Mouse (Mus musculus) midbrain, embryonic 14.5 days (tissue): ENCODE data around the gene Lpcat3. TPM values are rescaled to one million over a fixed set of nuclear protein-coding genes. Genes with fewer than 3 reads are reported as not detected.
"Not testable (repeated sequence)": the region's sequence is repeated elsewhere in the genome, so short reads cannot be mapped to it uniquely, and the experiment has no call there.

Source experiments
- ATAC-seq: fragments of 200-750 bp; cut with Nextera tagmentation; 2 replicates; pipeline ENCODE4 v1.8.0; 2017; ENCODE audit warnings: moderate number of reproducible peaks, moderate library complexity; ENCODE audit not compliant: low FRiP score, low TSS enrichment
- DNase-seq: peaks from one replicate; pipeline ENCODE4 v3.0.0-alpha.2; 2015
- H3K27ac ChIP-seq: fragments of 300-500 bp; sonication (generic); replicated peaks from 2 replicates; pipeline ENCODE4 v1.5.1; 2014; ENCODE audit warnings: mild to moderate bottlenecking, low read depth, low read length, moderate library complexity
- H3K27me3 ChIP-seq: fragments of 300-500 bp; sonication (generic); 2 replicates; pipeline ENCODE4 v1.6.1; 2014; ENCODE audit warnings: low read length, control low read depth, mixed read lengths; ENCODE audit not compliant: control insufficient read depth, insufficient read depth
- H3K36me3 ChIP-seq: fragments of 300-500 bp; sonication (generic); 2 replicates; pipeline ENCODE4 v1.6.1; 2014; ENCODE audit warnings: low read length, control low read depth; ENCODE audit not compliant: control insufficient read depth, insufficient read depth
- H3K4me1 ChIP-seq: fragments of 300-500 bp; sonication (generic); 2 replicates; pipeline ENCODE4 v1.6.1; 2014; ENCODE audit warnings: mild to moderate bottlenecking, antibody characterized with exemption, low read length, control low read depth; ENCODE audit not compliant: control insufficient read depth, insufficient read depth
- H3K4me2 ChIP-seq: fragments of 300-500 bp; sonication (generic); 2 replicates; pipeline ENCODE4 v1.6.1; 2014; ENCODE audit warnings: mild to moderate bottlenecking, low read length, moderate library complexity
- H3K4me3 ChIP-seq: fragments of 300-500 bp; sonication (generic); replicated peaks from 2 replicates; pipeline ENCODE4 v1.5.1; 2014; ENCODE audit warnings: low read depth, low read length
- H3K9ac ChIP-seq: fragments of 300-500 bp; sonication (generic); replicated peaks from 2 replicates; pipeline ENCODE4 v1.6.1; 2014; ENCODE audit warnings: mild to moderate bottlenecking, low read length, moderate library complexity
- H3K9me3 ChIP-seq: fragments of 300-500 bp; sonication (generic); 2 replicates; pipeline ENCODE4 v1.6.1; 2016; ENCODE audit warnings: low read length, control low read depth, mixed read lengths; ENCODE audit not compliant: control insufficient read depth
- WGBS: fragments of 180-500 bp; shearing (Covaris S2); extraction: QIAGEN DNeasy Blood & Tissue Kit; methylation state at CpG from one replicate; pipeline ENCODE4 v1.1.7; 2014; 5-methylcytosine and 5-hydroxymethylcytosine counted together
- polyA plus RNA-seq: library from polyadenylated mRNA; unstranded; fragments of >200 nt; fragmentation: Nextera tagmentation; extraction: Ambion mirVana; gene quantifications from 2 replicates; pipeline ENCODE4 v1.2.1, GENCODE M21; 2014

Lpcat3 gene
- 31.9 and 34.6 TPM in 2 replicates for polyA plus RNA-seq

GRCm38 (mm10) chr6:124662477-124663423 is at the start of gene Lpcat3:
TSS of gene Lpcat3 (plus strand) at chr6:124663027.
- Histone ChIP-seq H3K27ac (peak within 1 kb of the TSS; percentile 72), H3K27me3 (no peaks in the 10 kb centered on the region), H3K4me1 (no peaks in the 10 kb centered on the region), H3K9me3 (no peaks in the 10 kb centered on the region), H3K9ac (peak within 1 kb of the TSS; percentile 68), H3K36me3 (no peaks in the 10 kb centered on the region), H3K4me2 (peak within 1 kb of the TSS; percentile 67), H3K4me3 (peak within 1 kb of the TSS; percentile 63)
- under 1% methylated on average over 76 of the region's 87 CpGs for WGBS
- DNase-seq (peak; percentile 98), ATAC-seq (peak; percentile 97)

DNA sequence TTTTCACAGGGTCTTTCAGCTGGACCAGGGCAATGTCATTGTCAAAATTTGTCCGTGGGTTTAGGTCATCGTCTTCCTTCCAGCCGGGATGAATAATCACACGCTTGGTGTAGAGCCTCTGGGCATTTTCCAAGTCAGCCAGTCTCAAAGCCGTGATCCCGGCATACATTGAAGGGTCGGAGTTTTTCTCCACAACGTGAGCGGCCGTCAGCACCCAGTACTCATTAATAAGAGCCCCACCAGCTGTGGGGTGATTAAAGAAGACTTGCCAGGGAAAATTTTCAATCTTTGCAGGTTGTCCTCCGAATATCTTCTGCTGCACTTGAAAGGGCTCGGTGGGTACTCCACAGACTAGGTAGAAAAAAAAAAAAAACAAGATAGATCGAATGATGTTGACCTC is 37.2 kb upstream of the Lpcat3 start:
- ATAC-seq (no peak), DNase-seq (no peak)
- H3K36me3 ChIP-seq: no peaks in the 10 kb centered on the region
- H3K4me1 ChIP-seq: no peaks in the 10 kb centered on the region
- no peaks in the 10 kb centered on the region for H3K9me3 ChIP-seq
- H3K27me3 ChIP-seq: no peaks in the 10 kb centered on the region
- H3K9ac ChIP-seq: no peak overlapping the region
- H3K4me2 ChIP-seq: no peak overlapping the region
- WGBS: 91% methylated on average over 13 of the region's 13 CpGs
- H3K4me3 ChIP-seq: no peak overlapping the region
- H3K27ac ChIP-seq: no peak overlapping the region

DNA sequence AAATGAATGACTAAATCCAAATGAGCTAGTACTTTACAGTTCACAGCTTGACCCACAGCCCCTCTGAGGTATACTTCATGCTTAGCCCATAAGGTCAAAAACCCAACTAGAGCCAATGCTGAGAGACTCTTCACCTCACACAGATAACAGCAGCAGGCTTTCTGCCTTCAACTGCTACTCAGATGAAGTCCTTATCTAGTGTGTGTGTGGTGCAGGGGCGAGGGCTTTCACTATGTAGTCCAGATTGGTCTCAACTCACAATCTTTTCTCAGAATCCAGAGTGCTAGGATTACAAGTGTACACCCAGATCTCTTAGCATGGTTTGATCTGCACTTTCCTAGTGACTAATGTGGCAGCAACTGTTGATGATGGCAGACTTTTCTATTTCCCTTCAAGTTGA is 36.6 kb upstream of the Lpcat3 start:
- not testable (repeated sequence) for H3K4me3 ChIP-seq, H3K4me2 ChIP-seq, H3K9me3 ChIP-seq, H3K4me1 ChIP-seq, H3K27me3 ChIP-seq, ATAC-seq, H3K27ac ChIP-seq, H3K9ac ChIP-seq, H3K36me3 ChIP-seq, DNase-seq
- WGBS: 35% methylated on average over 1 of the region's 1 CpGs

- Histone ChIP-seq H3K4me1 (no peaks in the 10 kb centered on the region), H3K4me3 (no peak overlapping the region), H3K4me2 (no peak overlapping the region), H3K27ac (no peak overlapping the region), H3K9ac (no peak overlapping the region), H3K9me3 (no peaks in the 10 kb centered on the region), H3K27me3 (no peaks in the 10 kb centered on the region), H3K36me3 (no peaks in the 10 kb centered on the region)
- 82% methylated on average over 4 of the region's 4 CpGs for WGBS
- ATAC-seq: no peak
- no peak for DNase-seq
Measured at GRCm38 (mm10) chr6:124630763-124631162, 32.1 kb upstream of the Lpcat3 start.

- 93% methylated on average over 2 of the region's 2 CpGs for WGBS
- H3K36me3 ChIP-seq, DNase-seq, ATAC-seq, H3K27ac ChIP-seq, H3K4me3 ChIP-seq, H3K9me3 ChIP-seq, H3K4me2 ChIP-seq, H3K9ac ChIP-seq, H3K4me1 ChIP-seq, H3K27me3 ChIP-seq: not testable (repeated sequence)
Measured at GRCm38 (mm10) chr6:124635985-124636384, 26.8 kb upstream of the Lpcat3 start, which contains the start of gene C1s2. TSS of gene C1s2 (minus strand) at chr6:124636085.

GRCm38 (mm10) chr6:124636858-124637460 is 25.9 kb upstream of the Lpcat3 start:
- not testable (repeated sequence) for H3K4me3 ChIP-seq, H3K27ac ChIP-seq, H3K9ac ChIP-seq, H3K36me3 ChIP-seq, DNase-seq, H3K9me3 ChIP-seq, H3K4me1 ChIP-seq, ATAC-seq, H3K4me2 ChIP-seq, H3K27me3 ChIP-seq
- WGBS: 44% methylated on average over 6 of the region's 6 CpGs

DNA sequence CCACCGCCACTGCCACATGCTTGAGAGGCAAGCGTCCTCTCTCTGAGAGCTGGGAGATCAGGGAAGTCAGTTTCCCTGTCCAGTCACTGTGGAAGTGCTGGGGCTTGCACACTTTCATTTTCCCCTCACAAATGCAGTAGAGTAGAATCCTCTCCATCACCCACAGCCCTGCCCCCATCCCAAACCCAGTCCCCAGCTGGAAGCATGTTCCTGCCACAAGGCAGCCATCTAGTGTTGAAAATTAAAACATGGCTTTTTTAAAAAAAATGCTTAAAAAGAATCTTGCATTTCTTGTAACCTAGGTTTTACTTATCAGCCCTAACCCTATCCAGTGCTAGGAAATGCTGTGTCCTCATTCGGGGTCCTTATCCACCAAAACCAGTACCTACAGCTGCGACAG is 22.8 kb upstream of the Lpcat3 start:
- ATAC-seq: no peak
- Histone ChIP-seq H3K27me3 (no peaks in the 10 kb centered on the region), H3K36me3 (no peaks in the 10 kb centered on the region), H3K9me3 (no peaks in the 10 kb centered on the region), H3K4me1 (no peaks in the 10 kb centered on the region), H3K4me2 (no peak overlapping the region), H3K27ac (no peak overlapping the region), H3K9ac (no peak overlapping the region), H3K4me3 (no peak overlapping the region)
- WGBS: 85% methylated on average over 4 of the region's 4 CpGs
- DNase-seq: no peak

GRCm38 (mm10) chr6:124640997-124641396 is 21.8 kb upstream of the Lpcat3 start:
- Histone ChIP-seq H3K27ac (no peak overlapping the region), H3K36me3 (no peaks in the 10 kb centered on the region), H3K4me1 (no peaks in the 10 kb centered on the region), H3K4me2 (no peak overlapping the region), H3K9ac (no peak overlapping the region), H3K4me3 (no peak overlapping the region), H3K27me3 (no peaks in the 10 kb centered on the region), H3K9me3 (no peaks in the 10 kb centered on the region)
- ATAC-seq (no peak), DNase-seq (peak; percentile 52)
- 47% methylated on average over 8 of the region's 8 CpGs for WGBS
